Mouse (Mus musculus): ENCODE data around the gene Olfr1156. TPM values are rescaled to one million over a fixed set of nuclear protein-coding genes. Genes with fewer than 3 reads are reported as not detected.

Gene Olfr1156
- not detected in 2 replicates for polyA plus RNA-seq (2015; fragmentation: Nextera tagmentation; extraction: Ambion mirVana)

DNA sequence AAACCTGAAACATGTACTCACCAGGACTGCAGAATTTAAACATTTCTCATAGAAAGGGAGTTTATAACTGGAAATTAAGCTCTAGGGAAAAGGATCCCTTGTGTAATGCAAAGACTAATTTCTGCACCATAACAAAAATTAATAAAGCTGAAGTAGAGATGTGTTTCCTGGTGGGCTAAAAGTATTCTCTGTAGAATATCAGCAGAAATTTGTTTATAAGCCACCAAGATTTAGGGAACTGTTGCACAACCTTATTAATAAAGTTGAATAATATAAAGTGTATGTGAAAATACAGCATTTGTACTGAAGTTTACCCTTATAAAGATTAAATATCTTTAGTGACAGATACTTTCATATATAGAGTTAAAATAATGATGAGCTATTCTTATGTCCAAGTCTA is at the start of gene Olfr1156:
Gene Olfr1156, minus strand, starts transcription at position 101 of the 400 bp plus-strand sequence.
- no peak for DNase-seq (ENCODE audit: low spot score)

GRCm38 (mm10) chr2:87989813-87990212 is 36.9 kb upstream of the Olfr1156 start, which contains the start of gene Olfr1158:
Gene Olfr1158, plus strand, starts transcription at chr2:87990113.
- DNase-seq (ENCODE audit: low spot score) = no peak

DNA sequence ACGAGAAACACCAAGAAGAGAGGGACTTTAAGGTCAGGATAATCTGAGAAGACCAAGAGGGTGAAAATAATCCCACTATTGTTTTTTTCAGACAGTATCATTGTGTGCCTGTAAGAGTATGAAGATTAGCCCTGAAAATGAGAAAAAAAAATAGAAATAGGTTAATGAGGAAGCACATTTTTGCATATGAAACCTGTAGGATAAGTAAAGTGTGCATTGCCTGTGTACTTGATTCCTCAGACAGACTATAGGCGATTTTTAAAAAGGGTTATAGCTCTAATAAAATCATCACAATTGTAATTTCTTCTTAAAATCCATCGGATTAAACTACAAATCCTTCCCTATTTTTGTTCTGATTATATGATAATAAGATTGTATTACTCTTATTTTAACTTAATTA is 21.7 kb upstream of the Olfr1156 start, which contains the start of gene Olfr74:
Gene Olfr74, minus strand, starts transcription at position 101 of the 400 bp plus-strand sequence.
- DNase-seq (ENCODE audit: low spot score) = no peak

DNA sequence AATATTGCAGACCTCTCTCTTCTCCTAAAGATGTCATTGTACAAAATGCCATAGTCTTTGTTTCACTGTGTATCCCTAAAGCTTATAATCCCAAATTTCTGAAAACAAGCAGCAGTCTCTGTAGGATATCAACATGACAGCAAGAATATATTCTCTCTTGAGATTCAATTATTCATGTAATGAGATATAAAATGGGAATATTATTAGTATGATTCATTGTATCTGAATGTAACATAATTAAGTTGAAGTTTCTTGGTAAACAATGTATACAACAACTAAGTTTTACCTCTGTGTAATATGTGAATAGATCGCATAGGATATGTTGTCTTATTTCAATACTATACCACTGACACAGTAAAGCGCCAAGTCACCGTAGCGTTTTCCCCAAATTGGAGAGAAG is 15.3 kb upstream of the Olfr1156 start, which contains the start of gene Olfr1157:
Gene Olfr1157, minus strand, starts transcription at position 101 of the 400 bp plus-strand sequence.
- no peak for DNase-seq (ENCODE audit: low spot score)

DNA sequence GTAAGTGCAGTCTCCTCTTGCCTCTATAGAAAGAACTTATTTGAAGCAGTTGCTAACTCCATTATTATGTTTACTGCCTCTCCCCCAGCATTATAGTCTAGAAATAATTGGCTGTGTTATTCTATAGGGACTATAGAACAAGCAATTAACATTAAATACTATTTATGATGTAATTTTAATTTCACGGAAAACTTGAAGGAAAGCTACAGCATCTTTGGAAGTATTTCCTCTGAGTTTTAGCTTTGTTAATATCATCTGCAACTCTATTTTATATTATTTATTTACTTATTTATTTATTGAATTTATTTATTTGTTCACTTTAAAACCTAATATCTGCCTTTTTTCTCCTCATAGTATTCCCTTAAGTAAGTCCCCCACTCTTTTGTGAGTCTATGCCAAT is 7.9 kb downstream of the Olfr1156 start, which contains the start of gene Olfr1155:
Gene Olfr1155, minus strand, starts transcription at position 101 of the 400 bp plus-strand sequence.
- no peak for DNase-seq (ENCODE audit: low spot score)

DNA sequence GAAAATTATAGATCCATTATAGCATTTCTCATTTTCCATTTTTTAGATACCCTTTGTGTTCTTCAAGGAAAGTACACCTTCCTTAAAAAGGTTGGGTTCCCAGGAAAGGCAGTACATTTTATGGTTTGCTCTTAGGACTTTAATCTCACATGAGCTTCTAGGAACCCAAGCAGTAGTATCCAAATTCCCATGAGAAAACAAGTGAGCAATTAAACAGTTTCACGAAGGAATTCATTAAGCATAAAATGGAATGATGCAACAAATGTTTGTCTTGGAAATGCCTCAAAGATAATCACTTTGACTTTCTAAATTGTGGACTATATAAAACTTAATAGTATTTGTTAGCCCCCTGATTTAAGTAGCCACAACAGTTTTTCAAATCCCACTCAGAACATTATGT is 47.8 kb downstream of the Olfr1156 start, which contains the start of gene Olfr1154:
Gene Olfr1154, minus strand, starts transcription at position 101 of the 400 bp plus-strand sequence.
- no peak for DNase-seq (ENCODE audit: low spot score)

Other genes with a start within 250 kb of the Olfr1156 start
- not detected in 2 replicates for gene Olfr1137, start 239.9 kb downstream of the Olfr1156 start, polyA plus RNA-seq (2015; fragmentation: Nextera tagmentation; extraction: Ambion mirVana)
- not detected in 2 replicates for gene Olfr1138, start 213.1 kb downstream of the Olfr1156 start, polyA plus RNA-seq (2015; fragmentation: Nextera tagmentation; extraction: Ambion mirVana)
- not detected in 2 replicates for gene Olfr1140, start 209.3 kb downstream of the Olfr1156 start, polyA plus RNA-seq (2015; fragmentation: Nextera tagmentation; extraction: Ambion mirVana)
- gene Olfr1141, start 199.1 kb downstream of the Olfr1156 start, polyA plus RNA-seq (2015; fragmentation: Nextera tagmentation; extraction: Ambion mirVana) = not detected in 2 replicates
- gene Olfr152, start 173.6 kb downstream of the Olfr1156 start, polyA plus RNA-seq (2015; fragmentation: Nextera tagmentation; extraction: Ambion mirVana) = not detected in 2 replicates
- not detected in 2 replicates for gene Olfr1143, start 152.5 kb downstream of the Olfr1156 start, polyA plus RNA-seq (2015; fragmentation: Nextera tagmentation; extraction: Ambion mirVana)
- gene Olfr1145, start 143.3 kb downstream of the Olfr1156 start, polyA plus RNA-seq (2015; fragmentation: Nextera tagmentation; extraction: Ambion mirVana) = not detected in 2 replicates
- gene Olfr1148, start 122.6 kb downstream of the Olfr1156 start, polyA plus RNA-seq (2015; fragmentation: Nextera tagmentation; extraction: Ambion mirVana) = not detected in 2 replicates
- not detected in 2 replicates for gene Olfr1150-ps1, start 109.1 kb downstream of the Olfr1156 start, polyA plus RNA-seq (2015; fragmentation: Nextera tagmentation; extraction: Ambion mirVana)
- not detected in 2 replicates for gene Olfr1151, start 97.2 kb downstream of the Olfr1156 start, polyA plus RNA-seq (2015; fragmentation: Nextera tagmentation; extraction: Ambion mirVana)
- not detected in 2 replicates for gene Olfr1152, start 86.6 kb downstream of the Olfr1156 start, polyA plus RNA-seq (2015; fragmentation: Nextera tagmentation; extraction: Ambion mirVana)
- not detected in 2 replicates for gene Olfr1153, start 58.1 kb downstream of the Olfr1156 start, polyA plus RNA-seq (2015; fragmentation: Nextera tagmentation; extraction: Ambion mirVana)
- gene Olfr1154, start 47.9 kb downstream of the Olfr1156 start, polyA plus RNA-seq (2015; fragmentation: Nextera tagmentation; extraction: Ambion mirVana) = not detected in 2 replicates
- not detected in 2 replicates for gene Olfr1155, start 8.0 kb downstream of the Olfr1156 start, polyA plus RNA-seq (2015; fragmentation: Nextera tagmentation; extraction: Ambion mirVana)
- not detected in 2 replicates for gene Olfr1157, start 15.2 kb upstream of the Olfr1156 start, polyA plus RNA-seq (2015; fragmentation: Nextera tagmentation; extraction: Ambion mirVana)
- not detected in 2 replicates for gene Olfr74, start 21.6 kb upstream of the Olfr1156 start, polyA plus RNA-seq (2015; fragmentation: Nextera tagmentation; extraction: Ambion mirVana)
- gene Olfr1158, start 37.0 kb upstream of the Olfr1156 start, polyA plus RNA-seq (2015; fragmentation: Nextera tagmentation; extraction: Ambion mirVana) = not detected in 2 replicates
- not detected in 2 replicates for gene Olfr1160, start 55.2 kb upstream of the Olfr1156 start, polyA plus RNA-seq (2015; fragmentation: Nextera tagmentation; extraction: Ambion mirVana)
- not detected in 2 replicates for gene Olfr1161, start 69.7 kb upstream of the Olfr1156 start, polyA plus RNA-seq (2015; fragmentation: Nextera tagmentation; extraction: Ambion mirVana)
- not detected in 2 replicates for gene Olfr73, start 84.6 kb upstream of the Olfr1156 start, polyA plus RNA-seq (2015; fragmentation: Nextera tagmentation; extraction: Ambion mirVana)
- gene Olfr1162, start 98.0 kb upstream of the Olfr1156 start, polyA plus RNA-seq (2015; fragmentation: Nextera tagmentation; extraction: Ambion mirVana) = not detected in 2 replicates
- not detected in 2 replicates for gene Olfr1163, start 118.7 kb upstream of the Olfr1156 start, polyA plus RNA-seq (2015; fragmentation: Nextera tagmentation; extraction: Ambion mirVana)
- gene Olfr1164, start 140.9 kb upstream of the Olfr1156 start, polyA plus RNA-seq (2015; fragmentation: Nextera tagmentation; extraction: Ambion mirVana) = not detected in 2 replicates
- not detected in 2 replicates for gene Olfr1166, start 175.2 kb upstream of the Olfr1156 start, polyA plus RNA-seq (2015; fragmentation: Nextera tagmentation; extraction: Ambion mirVana)
- gene Olfr1167, start 202.1 kb upstream of the Olfr1156 start, polyA plus RNA-seq (2015; fragmentation: Nextera tagmentation; extraction: Ambion mirVana) = 0.12 TPM in 1 of 2 replicates, not detected in the other
- not detected in 2 replicates for gene Olfr1168, start 228.8 kb upstream of the Olfr1156 start, polyA plus RNA-seq (2015; fragmentation: Nextera tagmentation; extraction: Ambion mirVana)